Mouse (Mus musculus) lung, adult 2 months (tissue): ENCODE results near the gene Spata45. TPM values are rescaled to one million over a fixed set of nuclear protein-coding genes. Genes with fewer than 3 reads are reported as not detected.
A peak's percentile ranks its signal among the peaks of the same experiment; 100 is the strongest.

ENCODE experiments used
- DNase-seq: peaks from one replicate; pipeline ENCODE4 v3.0.0; 2022
- H3K4me1 ChIP-seq: fragments of 200-500 bp; 2 replicates; pipeline ENCODE4 v1.6.1; 2011; ENCODE audit warnings: low read length; ENCODE audit not compliant: control insufficient read depth, insufficient read depth
- H3K4me3 ChIP-seq: fragments of 200-500 bp; replicated peaks from 2 replicates; pipeline ENCODE3; 2011; ENCODE audit warnings: low read depth, mild to moderate bottlenecking, control low read depth, low read length; ENCODE audit errors: extremely low read depth
- CTCF ChIP-seq: fragments of 200-500 bp; IDR thresholded peaks from 2 replicates; pipeline ENCODE4 v1.5.1; 2011; ENCODE audit warnings: mild to moderate bottlenecking, low read length, control low read depth; ENCODE audit not compliant: insufficient read depth
- POLR2A ChIP-seq: fragments of 200-500 bp; IDR thresholded peaks from 2 replicates; pipeline ENCODE4 v1.6.1; 2011; ENCODE audit warnings: low read depth, mild to moderate bottlenecking, control low read depth, low read length, borderline replicate concordance; ENCODE audit errors: extremely low read depth
- WGBS: fragments of 180-500 bp; shearing (Covaris S2); methylation state at CpG from one replicate; pipeline ENCODE4 v1.1.7; 2018; 5-methylcytosine and 5-hydroxymethylcytosine counted together
- polyA plus RNA-seq: library from polyadenylated mRNA; depleted of rRNA; stranded (reverse); fragments of >200 nt; gene quantifications from 2 replicates; pipeline ENCODE4 v1.2.3, GENCODE M21; 2012; rRNA removed

The Spata45 gene
- polyA plus RNA-seq = not detected in 2 replicates

- TF ChIP-seq POLR2A = no peak
- Histone ChIP-seq H3K4me3 (no peak within 1 kb of the TSS), H3K4me1 (no peaks in the 10 kb centered on the region)
- 59% methylated on average over 6 of the region's 6 CpGs for WGBS
- DNase-seq = no peak
Measured at GRCm38 (mm10) chr1:191036554-191037334, at the start of gene Spata45. Gene Spata45, plus strand, starts transcription at chr1:191036639.

- Histone ChIP-seq H3K4me1 (no peaks in the 10 kb centered on the region), H3K4me3 (no peak overlapping the region)
- DNase-seq = no peak
- TF ChIP-seq CTCF = 0 out of 2 replicates have a peak, but pooled peaks have one; percentile 8
- TF ChIP-seq POLR2A = no peak
- WGBS = 76% methylated on average over 9 of the region's 9 CpGs
Measured at GRCm38 (mm10) chr1:190989437-190990082, 46.9 kb upstream of the Spata45 start.

- no peak for TF ChIP-seq POLR2A
- no peak for TF ChIP-seq CTCF
- WGBS = 43% methylated on average over 7 of the region's 7 CpGs
- Histone ChIP-seq H3K4me3 (no peak overlapping the region), H3K4me1 (no peaks in the 10 kb centered on the region)
- DNase-seq = no peak
Measured at GRCm38 (mm10) chr1:190995548-190995947, 40.9 kb upstream of the Spata45 start.

- no peak for DNase-seq
- 69% methylated on average over 6 of the region's 6 CpGs for WGBS
- H3K4me3 ChIP-seq = no peak overlapping the region
- TF ChIP-seq CTCF (no peak), POLR2A (no peak)
- no peaks in the 10 kb centered on the region for H3K4me1 ChIP-seq
Measured at GRCm38 (mm10) chr1:190996346-190996877, 40.0 kb upstream of the Spata45 start.

- 60% methylated on average over 1 of the region's 1 CpGs for WGBS
Measured at GRCm38 (mm10) chr1:190998027-190998426, 38.4 kb upstream of the Spata45 start.

GRCm38 (mm10) chr1:191000686-191001085 is 35.8 kb upstream of the Spata45 start:
- H3K4me1 ChIP-seq = no peaks in the 10 kb centered on the region
- DNase-seq = no peak
- 80% methylated on average over 3 of the region's 3 CpGs for WGBS
- TF ChIP-seq POLR2A (no peak), CTCF (no peak)
- no peak overlapping the region for H3K4me3 ChIP-seq

More at GRCm38 (mm10) chr1:190998027-190998426, 38.4 kb upstream of the Spata45 start:
- Histone ChIP-seq H3K4me3 (no peak overlapping the region), H3K4me1 (no peaks in the 10 kb centered on the region)
- DNase-seq = no peak
- TF ChIP-seq CTCF = no peak

- TF ChIP-seq POLR2A = no peak
- peak; percentile 51; the same call in 1 of the 2 replicates for TF ChIP-seq CTCF
- WGBS = 61% methylated on average over 6 of the region's 6 CpGs
- no peak overlapping the region for H3K4me3 ChIP-seq
- no peak for DNase-seq
- no peaks in the 10 kb centered on the region for H3K4me1 ChIP-seq
Measured at GRCm38 (mm10) chr1:191002201-191002600, 34.2 kb upstream of the Spata45 start.

- no peak for DNase-seq
- Histone ChIP-seq H3K4me3 (no peak overlapping the region), H3K4me1 (no peaks in the 10 kb centered on the region)
- TF ChIP-seq CTCF = 0 out of 2 replicates have a peak, but pooled peaks have one; percentile 17
- no peak for TF ChIP-seq POLR2A
- WGBS = 97% methylated on average over 5 of the region's 5 CpGs
Measured at GRCm38 (mm10) chr1:191008707-191009106, 27.7 kb upstream of the Spata45 start.

GRCm38 (mm10) chr1:191014271-191014670 is 22.2 kb upstream of the Spata45 start:
- TF ChIP-seq POLR2A (no peak), CTCF (no peak)
- no peak overlapping the region for H3K4me3 ChIP-seq
- no peak for DNase-seq
- 96% methylated on average over 3 of the region's 3 CpGs for WGBS
- H3K4me1 ChIP-seq = no peaks in the 10 kb centered on the region

GRCm38 (mm10) chr1:191019803-191020202 is 16.6 kb upstream of the Spata45 start:
- Histone ChIP-seq H3K4me3 (no peak overlapping the region), H3K4me1 (peaks cover 2% of the 10 kb centered on the region; the same call in 1 of the 2 replicates)
- TF ChIP-seq CTCF = no peak
- no peak for TF ChIP-seq POLR2A
- DNase-seq = no peak
- WGBS = 93% methylated on average over 5 of the region's 5 CpGs
